Mouse (Mus musculus) hindbrain, embryonic 14.5 days (tissue): ENCODE measurements at regions not wholly inside any gene's neighbourhood (a gene's known extent, or its start where the extent isn't known, plus 50 kb on each side); places are given as distances from the start of the nearest gene placed in this dataset.
A peak's percentile ranks its signal among the peaks of the same experiment; 100 is the strongest.

ENCODE experiments used
- ATAC-seq: fragments of 200-750 bp; cut with Nextera tagmentation; 2 replicates; pipeline ENCODE4 v1.8.0; 2017; ENCODE audit warnings: moderate number of reproducible peaks, mild to moderate bottlenecking, moderate TSS enrichment, moderate library complexity; ENCODE audit not compliant: low FRiP score
- DNase-seq: peaks from one replicate; pipeline ENCODE4 v3.0.0-alpha.2; 2015; ENCODE audit warnings: low spot score
- H3K27ac ChIP-seq: fragments of 300-500 bp; sonication (generic); 2 replicates; pipeline ENCODE4 v1.5.1; 2014; ENCODE audit warnings: mild to moderate bottlenecking, moderate library complexity
- H3K27me3 ChIP-seq: fragments of 300-500 bp; sonication (generic); 2 replicates; pipeline ENCODE4 v1.6.1; 2014; ENCODE audit warnings: mild to moderate bottlenecking, low read length, mixed read lengths; ENCODE audit not compliant: control insufficient read depth, insufficient read depth
- H3K36me3 ChIP-seq: fragments of 300-500 bp; sonication (generic); replicated peaks from 2 replicates; pipeline ENCODE4 v1.6.1; 2014; ENCODE audit not compliant: control insufficient read depth, insufficient read depth
- H3K4me1 ChIP-seq: fragments of 300-500 bp; sonication (generic); replicated peaks from 2 replicates; pipeline ENCODE4 v1.6.1; 2014; ENCODE audit warnings: antibody characterized with exemption, low read length, mixed read lengths; ENCODE audit not compliant: control insufficient read depth, insufficient read depth
- H3K4me2 ChIP-seq: fragments of 300-500 bp; sonication (generic); replicated peaks from 2 replicates; pipeline ENCODE4 v1.6.1; 2014; ENCODE audit warnings: mild to moderate bottlenecking, moderate library complexity
- H3K4me3 ChIP-seq: fragments of 300-500 bp; sonication (generic); replicated peaks from 2 replicates; pipeline ENCODE4 v1.5.1; 2014; ENCODE audit warnings: mild to moderate bottlenecking, low read length
- H3K9ac ChIP-seq: fragments of 300-500 bp; sonication (generic); 2 replicates; pipeline ENCODE4 v1.6.1; 2014
- H3K9me3 ChIP-seq: fragments of 300-500 bp; sonication (generic); 2 replicates; pipeline ENCODE4 v1.6.1; 2016; ENCODE audit warnings: low read length; ENCODE audit not compliant: control insufficient read depth
- WGBS: fragments of 180-500 bp; shearing (Covaris S2); extraction: QIAGEN DNeasy Blood & Tissue Kit; methylation state at CpG from one replicate; pipeline ENCODE4 v1.1.7; 2014; 5-methylcytosine and 5-hydroxymethylcytosine counted together

DNA sequence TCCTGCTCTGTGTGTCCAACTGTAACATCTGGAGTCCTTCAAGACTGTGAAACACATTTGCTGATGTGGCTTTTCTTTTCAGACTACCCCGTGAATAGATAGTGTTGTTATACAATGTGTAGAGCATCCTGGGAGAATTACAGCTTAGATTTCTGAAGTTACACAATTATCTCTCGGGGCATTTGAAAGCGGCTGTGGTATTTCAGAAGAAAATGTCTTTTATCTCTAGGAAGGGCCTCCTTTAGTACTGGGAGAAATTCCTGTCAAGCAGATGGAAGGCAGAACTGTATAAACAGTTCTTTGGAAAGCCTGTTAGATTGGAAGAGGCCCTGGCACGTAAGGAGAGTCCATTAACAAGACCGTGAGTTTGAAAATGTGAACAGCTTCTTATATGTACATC lies 162.2 kb downstream of the Npr3 start:
- Histone ChIP-seq H3K9ac (no peak overlapping the region), H3K27ac (no peak overlapping the region), H3K9me3 (no peaks in the 10 kb centered on the region), H3K4me1 (no peaks in the 10 kb centered on the region), H3K36me3 (no peaks in the 10 kb centered on the region), H3K4me3 (no peak overlapping the region), H3K27me3 (no peaks in the 10 kb centered on the region), H3K4me2 (no peak overlapping the region)
- WGBS = 73% methylated on average over 5 of the region's 5 CpGs
- DNase-seq = no peak
- no peak for ATAC-seq

DNA sequence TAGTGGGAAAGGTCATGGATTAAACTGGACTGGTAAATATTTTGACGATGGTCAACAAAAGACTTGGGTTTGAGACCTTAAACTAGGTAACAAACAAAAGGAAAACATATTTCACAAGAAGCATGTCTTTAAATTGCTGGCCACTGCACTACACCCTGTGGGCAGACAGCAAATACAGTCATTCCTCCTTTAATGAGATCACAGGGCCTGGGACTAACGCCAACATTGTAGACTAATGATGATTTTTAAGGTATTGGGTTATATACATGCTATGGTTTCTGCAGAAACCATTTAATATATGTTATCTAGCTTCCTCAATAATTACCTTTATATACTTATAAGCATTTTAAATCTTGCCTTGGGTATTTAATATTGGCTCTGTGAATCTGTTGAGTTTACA lies 162.8 kb downstream of the Npr3 start:
- H3K4me1 ChIP-seq = no peaks in the 10 kb centered on the region
- WGBS = 85% methylated on average over 2 of the region's 2 CpGs

DNA sequence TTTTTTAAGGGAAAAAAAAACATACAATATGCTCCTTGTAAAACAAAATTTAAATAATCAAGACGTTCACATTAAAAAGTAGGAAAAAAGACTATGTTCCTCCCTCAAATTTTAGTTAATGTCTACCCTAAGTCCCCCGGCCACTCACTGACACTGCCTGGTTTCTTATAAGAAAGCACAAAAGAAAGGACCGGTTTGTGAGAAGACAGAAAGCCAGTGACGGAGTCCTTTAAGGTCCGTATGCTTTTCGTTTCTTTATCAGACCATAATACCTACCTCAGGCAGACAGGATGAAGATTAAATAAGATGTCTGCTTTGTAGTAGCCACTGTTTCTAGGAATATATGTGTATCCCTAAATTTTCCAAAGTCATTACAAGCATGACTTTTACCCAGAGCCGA lies 164.3 kb downstream of the Npr3 start:
- Histone ChIP-seq H3K4me1 (no peaks in the 10 kb centered on the region), H3K36me3 (no peaks in the 10 kb centered on the region), H3K4me3 (no peak overlapping the region), H3K4me2 (no peak overlapping the region), H3K9me3 (no peaks in the 10 kb centered on the region), H3K27ac (no peak overlapping the region), H3K9ac (no peak overlapping the region), H3K27me3 (no peaks in the 10 kb centered on the region)
- DNase-seq (no peak), ATAC-seq (no peak)
- WGBS = 72% methylated on average over 7 of the region's 7 CpGs

More for the DNA sequence above, 162.8 kb downstream of the Npr3 start:
- Histone ChIP-seq H3K27me3 (no peaks in the 10 kb centered on the region), H3K36me3 (no peaks in the 10 kb centered on the region), H3K9me3 (no peaks in the 10 kb centered on the region), H3K4me2 (no peak overlapping the region), H3K27ac (no peak overlapping the region), H3K4me3 (no peak overlapping the region), H3K9ac (no peak overlapping the region)
- ATAC-seq (no peak), DNase-seq (no peak)

DNA sequence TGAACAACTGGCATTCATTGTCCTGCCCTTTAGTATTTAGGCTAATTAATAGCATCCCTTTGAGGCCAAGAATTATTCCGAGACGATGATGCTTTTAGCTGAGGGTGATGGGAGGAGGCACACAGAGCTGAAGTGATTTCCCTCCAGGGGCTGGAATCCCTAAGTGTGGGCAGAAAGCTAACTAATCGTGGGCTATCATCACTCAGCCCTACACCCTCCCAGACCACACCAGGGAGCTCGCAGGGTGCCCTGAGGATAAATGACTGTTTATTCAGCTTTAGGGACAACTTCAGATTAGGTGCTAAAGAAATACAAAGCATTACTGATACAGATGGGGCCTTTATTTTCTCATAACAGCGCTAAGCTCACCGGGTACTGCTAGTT lies 164.7 kb downstream of the Npr3 start:
- Histone ChIP-seq H3K4me2 (peak overlapping the region; percentile 32), H3K9me3 (no peaks in the 10 kb centered on the region), H3K27ac (no peak overlapping the region), H3K4me1 (no peaks in the 10 kb centered on the region), H3K36me3 (no peaks in the 10 kb centered on the region), H3K4me3 (no peak overlapping the region), H3K9ac (no peak overlapping the region), H3K27me3 (no peaks in the 10 kb centered on the region)
- ATAC-seq = peak; percentile 47; the same call in 1 of the 2 replicates
- 17% methylated on average over 6 of the region's 6 CpGs for WGBS
- DNase-seq = no peak

DNA sequence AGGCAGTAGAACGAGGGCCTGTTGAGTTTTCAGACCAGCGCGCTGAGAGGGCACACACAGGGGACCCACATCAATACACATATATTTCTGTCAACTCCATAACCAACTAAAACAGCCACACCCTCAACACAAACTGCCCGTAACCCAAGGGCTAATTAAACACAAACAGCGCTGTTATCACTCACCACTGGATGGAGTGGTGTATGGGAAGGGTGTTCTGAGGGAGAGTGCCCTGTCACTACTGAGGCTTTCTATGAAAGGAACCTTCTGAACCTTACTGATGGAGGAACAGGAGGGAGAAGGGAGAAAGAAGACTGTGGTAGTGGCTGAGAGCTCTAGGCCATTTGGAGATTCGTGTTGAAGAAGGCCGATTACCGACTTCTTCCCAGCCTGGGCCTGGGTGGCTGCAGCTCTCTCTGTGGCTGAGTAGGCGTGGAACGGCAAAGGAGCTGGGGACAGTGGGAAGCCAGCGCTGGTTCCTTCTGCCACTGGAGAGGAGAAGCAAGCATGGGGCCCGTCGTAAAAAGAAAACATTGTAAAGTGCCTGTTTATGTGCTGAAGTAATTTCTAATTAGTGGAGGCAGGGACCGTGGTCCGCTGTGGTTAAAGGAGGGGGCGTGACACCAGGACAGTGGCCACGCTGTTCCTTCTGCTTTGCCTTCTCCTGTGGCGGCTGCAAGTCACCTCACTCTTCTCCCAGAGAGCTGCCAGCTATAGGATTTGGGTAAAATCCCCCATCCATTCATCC lies 165.3 kb downstream of the Npr3 start:
- ATAC-seq (peak; percentile 64; the same call in 1 of the 2 replicates), DNase-seq (no peak)
- no peaks in the 10 kb centered on the region for H3K9me3 ChIP-seq
- H3K9ac ChIP-seq = no peak overlapping the region
- no peaks in the 10 kb centered on the region for H3K36me3 ChIP-seq
- H3K4me2 ChIP-seq = peak overlapping the region; percentile 32
- no peak overlapping the region for H3K4me3 ChIP-seq
- no peaks in the 10 kb centered on the region for H3K4me1 ChIP-seq
- H3K27me3 ChIP-seq = no peaks in the 10 kb centered on the region
- no peak overlapping the region for H3K27ac ChIP-seq
- 46% methylated on average over 18 of the region's 18 CpGs for WGBS

DNA sequence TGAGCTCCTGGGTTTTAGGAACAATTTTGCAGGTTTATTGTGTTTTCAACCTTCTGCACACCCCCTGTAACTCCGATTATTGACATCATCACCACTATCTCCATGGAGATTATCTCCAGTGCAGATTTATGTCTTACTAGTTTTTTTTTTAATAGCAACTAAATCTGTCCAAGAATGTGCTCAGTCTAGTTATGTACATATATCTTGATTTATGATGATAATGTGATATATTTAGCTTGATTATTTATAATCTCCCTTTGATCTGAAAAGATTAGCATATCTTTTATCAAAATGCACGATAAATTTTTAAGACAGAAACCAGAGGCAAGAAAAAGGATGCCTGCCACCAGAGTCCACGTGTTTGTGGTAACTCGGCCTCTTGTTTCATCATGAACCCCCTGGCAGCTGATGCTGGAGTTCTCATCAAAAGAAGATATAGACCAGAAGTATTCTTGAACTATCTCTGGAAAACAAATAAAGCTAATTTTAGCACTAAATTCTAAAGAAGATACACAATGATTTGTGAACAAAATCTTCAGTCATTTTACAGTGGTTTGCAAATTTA lies 169.6 kb downstream of the Npr3 start:
- no peaks in the 10 kb centered on the region for H3K36me3 ChIP-seq
- no peak for DNase-seq
- no peaks in the 10 kb centered on the region for H3K9me3 ChIP-seq
- no peak overlapping the region for H3K27ac ChIP-seq
- no peaks in the 10 kb centered on the region for H3K4me1 ChIP-seq
- H3K4me3 ChIP-seq = no peak overlapping the region
- WGBS = 80% methylated on average over 4 of the region's 4 CpGs
- H3K4me2 ChIP-seq = no peak overlapping the region
- H3K9ac ChIP-seq = no peak overlapping the region
- no peak for ATAC-seq
- H3K27me3 ChIP-seq = no peaks in the 10 kb centered on the region

DNA sequence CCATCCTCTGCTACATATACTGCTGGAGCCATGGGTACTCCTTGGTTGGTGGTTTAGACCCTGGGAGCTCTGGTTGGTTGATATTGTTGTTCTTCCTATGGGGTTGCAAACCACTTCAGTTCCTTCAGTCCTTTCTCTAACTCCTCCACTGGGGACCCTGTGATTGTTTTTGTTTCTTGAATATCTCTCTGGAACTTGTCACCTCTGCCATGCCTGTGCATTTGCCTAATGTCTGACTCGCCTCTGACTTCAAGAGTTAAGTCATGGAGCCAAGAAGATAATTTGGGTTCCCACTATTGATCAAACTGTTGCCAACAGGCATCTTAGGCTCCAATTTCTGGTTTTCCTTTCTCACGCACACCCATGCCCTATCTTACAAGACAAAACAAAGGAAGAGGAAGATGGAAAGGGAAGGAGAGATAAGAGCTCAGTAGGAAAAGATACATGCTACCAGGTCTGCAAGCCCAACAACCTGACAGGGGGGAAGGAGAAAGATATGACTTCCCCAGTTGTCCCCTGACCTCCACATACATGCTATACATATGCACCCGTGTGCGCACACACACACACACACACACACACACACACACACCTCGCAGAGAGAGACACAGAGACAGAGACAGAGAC lies 172.3 kb downstream of the Npr3 start:
- no peak for DNase-seq
- Histone ChIP-seq H3K27ac (no peak overlapping the region), H3K27me3 (no peaks in the 10 kb centered on the region), H3K4me3 (no peak overlapping the region), H3K9ac (no peak overlapping the region), H3K36me3 (no peaks in the 10 kb centered on the region), H3K4me2 (no peak overlapping the region), H3K9me3 (no peaks in the 10 kb centered on the region), H3K4me1 (no peaks in the 10 kb centered on the region)
- ATAC-seq = no peak
- WGBS = 92% methylated on average over 5 of the region's 5 CpGs

DNA sequence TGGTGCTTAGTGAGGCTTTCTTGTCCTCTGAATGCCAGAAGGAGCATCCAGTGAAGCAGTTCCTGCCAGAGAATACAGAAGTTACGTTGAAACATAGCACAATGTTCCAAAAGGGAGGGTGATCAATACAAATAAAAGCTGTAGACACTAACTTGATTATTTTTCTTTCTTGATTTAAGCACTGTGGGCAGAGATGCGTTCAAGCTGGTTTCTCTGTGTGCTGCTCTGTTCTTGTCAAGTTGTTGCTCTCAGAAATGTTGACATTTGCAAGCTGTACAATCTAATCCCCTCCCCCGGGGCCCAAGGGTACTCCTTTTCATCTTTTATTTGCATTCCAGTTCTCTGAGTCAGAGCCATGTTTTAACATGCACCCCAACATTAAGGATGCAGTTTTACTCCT lies 177.7 kb downstream of the Npr3 start:
- Histone ChIP-seq H3K4me3 (no peak overlapping the region), H3K9ac (no peak overlapping the region), H3K27ac (no peak overlapping the region), H3K9me3 (no peaks in the 10 kb centered on the region), H3K27me3 (no peaks in the 10 kb centered on the region), H3K36me3 (no peaks in the 10 kb centered on the region), H3K4me1 (no peaks in the 10 kb centered on the region), H3K4me2 (no peak overlapping the region)
- 59% methylated on average over 3 of the region's 3 CpGs for WGBS
- DNase-seq (no peak), ATAC-seq (no peak)

DNA sequence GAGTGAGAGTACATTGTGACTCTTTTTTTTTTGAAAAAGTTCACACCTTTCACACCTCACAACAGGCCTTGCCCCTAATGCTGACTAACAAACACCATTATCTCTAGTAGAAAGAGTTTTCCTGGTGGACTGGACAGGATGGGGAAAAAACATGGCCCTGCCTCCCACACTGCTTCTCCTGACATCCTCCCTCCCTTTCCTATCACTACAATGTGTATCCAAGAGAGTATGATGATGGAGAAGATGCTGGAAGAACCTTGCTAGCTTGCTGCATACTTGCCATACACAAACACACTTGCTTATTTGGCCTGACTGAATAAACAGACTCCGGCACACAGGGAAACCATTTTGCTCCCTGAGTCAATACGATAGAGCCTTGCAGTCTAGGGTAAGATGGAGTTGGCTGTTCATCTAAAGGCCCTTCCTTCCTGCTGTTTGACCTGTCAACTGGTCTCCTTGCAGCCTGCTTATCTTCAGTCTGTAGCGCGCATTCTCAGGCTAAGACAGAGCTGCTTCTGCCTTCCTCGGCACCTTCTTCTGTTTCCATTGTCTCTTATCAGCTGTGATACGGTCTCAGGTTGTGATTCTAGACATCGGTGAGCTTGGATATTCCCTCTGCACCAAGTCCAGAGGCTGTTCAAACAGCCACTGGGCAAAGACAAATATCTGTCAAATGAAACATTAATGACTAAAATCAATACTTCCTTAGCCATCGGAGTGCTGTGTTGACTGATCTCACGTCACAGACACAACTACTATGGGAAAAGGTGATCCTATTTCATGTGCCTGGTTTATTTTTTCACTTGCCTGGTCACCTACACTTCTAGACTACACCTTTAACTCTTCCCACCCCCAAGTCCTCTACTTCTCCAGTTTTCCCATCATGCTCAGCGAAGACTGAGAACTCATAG lies 181.2 kb downstream of the Npr3 start:
- DNase-seq (no peak), ATAC-seq (no peak)
- Histone ChIP-seq H3K9me3 (no peaks in the 10 kb centered on the region), H3K9ac (no peak overlapping the region), H3K36me3 (no peaks in the 10 kb centered on the region), H3K27ac (no peak overlapping the region), H3K4me2 (no peak overlapping the region), H3K4me1 (no peaks in the 10 kb centered on the region), H3K4me3 (no peak overlapping the region), H3K27me3 (no peaks in the 10 kb centered on the region)
- 82% methylated on average over 10 of the region's 10 CpGs for WGBS
